Mouse (Mus musculus): Measurements from ENCODE around the gene Ahsg. TPM values are rescaled to one million over a fixed set of nuclear protein-coding genes. Genes with fewer than 3 reads are reported as not detected.

Gene Ahsg
- polyA plus RNA-seq, 1 experiment = not detected

DNA sequence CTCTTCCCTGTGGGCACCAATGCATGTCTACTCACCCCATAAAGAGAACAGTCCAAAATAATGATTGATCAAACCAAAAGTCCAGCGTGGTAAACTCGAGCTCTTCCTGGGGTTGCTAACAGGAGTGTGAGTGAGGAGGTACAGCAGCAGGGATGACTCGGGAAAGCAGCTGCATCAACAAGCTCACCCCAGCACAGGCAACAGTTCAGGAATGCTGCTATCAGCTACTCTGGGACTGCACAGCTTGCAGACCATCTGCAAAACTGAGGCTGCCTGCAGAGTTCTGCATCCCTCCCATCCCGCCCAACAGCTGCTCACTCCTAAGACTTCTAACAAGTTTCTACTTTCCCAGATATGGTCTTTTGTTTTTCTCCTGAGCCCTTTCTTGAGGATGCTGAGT, 17.7 kb upstream of the Ahsg start:
- TF ChIP-seq POLR2A (IDR thresholded peaks at IDR 0.05; ENCODE audit: insufficient read depth, low read length) = no peak
- no peak for TF ChIP-seq CTCF (IDR thresholded peaks at IDR 0.05; ENCODE audit: low read depth, low read length)
- TF ChIP-seq EP300 (IDR thresholded peaks at IDR 0.05; ENCODE audit: insufficient read depth, low read depth, low read length) = peak; percentile 49; the same call in 1 of the 2 replicates
- Histone ChIP-seq H3K4me3 (ENCODE audit: low read depth, low read length) (no peak overlapping the region), H3K27me3 (ENCODE audit: control insufficient read depth, insufficient read depth, low read length, poor library complexity, severe bottlenecking) (no peaks in the 10 kb centered on the region), H3K4me1 (ENCODE audit: control insufficient read depth, insufficient read depth, low read length) (no peaks in the 10 kb centered on the region), H3K9me3 (replicated peaks; ENCODE audit: control insufficient read depth, insufficient read depth, low read length, poor library complexity, severe bottlenecking) (no peaks in the 10 kb centered on the region), H3K27ac (ENCODE audit: insufficient read depth, low read length) (no peak overlapping the region), H3K9ac (ENCODE audit: low read depth, poor library complexity, severe bottlenecking) (no peak overlapping the region), H3K36me3 (ENCODE audit: control insufficient read depth, insufficient read depth, low read length, poor library complexity, severe bottlenecking) (peaks cover 34% of the 10 kb centered on the region)

DNA sequence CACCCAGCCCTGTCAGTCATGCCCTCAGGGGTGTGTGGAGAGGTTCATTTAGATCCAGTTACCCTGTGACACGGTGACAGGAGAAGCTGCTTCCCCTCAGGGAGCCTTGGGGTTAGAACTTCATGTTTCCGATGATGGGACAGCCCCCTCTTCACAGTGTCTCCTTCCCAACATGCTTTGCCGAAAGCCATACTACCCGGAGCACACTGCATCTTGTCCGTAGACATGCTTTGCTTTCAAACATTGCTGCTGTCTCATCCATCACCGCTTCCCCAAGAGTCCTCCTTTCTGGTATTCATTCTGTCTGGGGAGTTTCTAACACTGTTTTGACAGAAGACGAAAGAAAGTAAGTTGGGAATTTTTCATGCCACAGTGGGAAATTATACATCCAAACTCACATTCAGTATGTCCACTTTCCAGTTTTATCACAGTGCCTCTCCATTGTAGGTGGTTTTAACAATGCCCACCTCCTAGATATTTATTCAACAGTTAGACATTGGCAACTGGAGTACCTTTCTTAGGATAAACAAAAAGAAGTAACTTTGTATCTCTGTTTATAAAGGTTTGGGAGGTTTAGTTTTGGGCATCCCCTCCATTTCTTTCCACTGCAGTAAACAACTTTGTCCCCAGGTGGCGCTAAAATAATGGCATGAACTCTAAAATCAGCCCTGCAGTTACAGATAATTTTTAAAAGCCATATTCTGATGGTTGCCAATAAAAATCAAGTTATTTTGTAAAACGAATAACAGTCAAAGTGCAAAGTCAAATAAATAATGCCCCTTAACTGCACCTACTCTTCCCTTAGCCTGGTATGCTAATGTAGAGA, 14.6 kb upstream of the Ahsg start:
- H3K4me3 ChIP-seq (ENCODE audit: low read depth, low read length) = no peak overlapping the region
- H3K9ac ChIP-seq (ENCODE audit: low read depth, poor library complexity, severe bottlenecking) = no peak overlapping the region
- no peaks in the 10 kb centered on the region for H3K4me1 ChIP-seq (ENCODE audit: control insufficient read depth, insufficient read depth, low read length)
- peaks cover 14% of the 10 kb centered on the region for H3K36me3 ChIP-seq (ENCODE audit: control insufficient read depth, insufficient read depth, low read length, poor library complexity, severe bottlenecking)
- no peak overlapping the region for H3K27ac ChIP-seq (ENCODE audit: insufficient read depth, low read length)
- H3K27me3 ChIP-seq (ENCODE audit: control insufficient read depth, insufficient read depth, low read length, poor library complexity, severe bottlenecking) = no peaks in the 10 kb centered on the region
- TF ChIP-seq EP300 (IDR thresholded peaks at IDR 0.05; ENCODE audit: insufficient read depth, low read depth, low read length) = no peak
- TF ChIP-seq POLR2A (IDR thresholded peaks at IDR 0.05; ENCODE audit: insufficient read depth, low read length) = no peak
- no peak for TF ChIP-seq CTCF (IDR thresholded peaks at IDR 0.05; ENCODE audit: low read depth, low read length)
- no peaks in the 10 kb centered on the region for H3K9me3 ChIP-seq (replicated peaks; ENCODE audit: control insufficient read depth, insufficient read depth, low read length, poor library complexity, severe bottlenecking)

DNA sequence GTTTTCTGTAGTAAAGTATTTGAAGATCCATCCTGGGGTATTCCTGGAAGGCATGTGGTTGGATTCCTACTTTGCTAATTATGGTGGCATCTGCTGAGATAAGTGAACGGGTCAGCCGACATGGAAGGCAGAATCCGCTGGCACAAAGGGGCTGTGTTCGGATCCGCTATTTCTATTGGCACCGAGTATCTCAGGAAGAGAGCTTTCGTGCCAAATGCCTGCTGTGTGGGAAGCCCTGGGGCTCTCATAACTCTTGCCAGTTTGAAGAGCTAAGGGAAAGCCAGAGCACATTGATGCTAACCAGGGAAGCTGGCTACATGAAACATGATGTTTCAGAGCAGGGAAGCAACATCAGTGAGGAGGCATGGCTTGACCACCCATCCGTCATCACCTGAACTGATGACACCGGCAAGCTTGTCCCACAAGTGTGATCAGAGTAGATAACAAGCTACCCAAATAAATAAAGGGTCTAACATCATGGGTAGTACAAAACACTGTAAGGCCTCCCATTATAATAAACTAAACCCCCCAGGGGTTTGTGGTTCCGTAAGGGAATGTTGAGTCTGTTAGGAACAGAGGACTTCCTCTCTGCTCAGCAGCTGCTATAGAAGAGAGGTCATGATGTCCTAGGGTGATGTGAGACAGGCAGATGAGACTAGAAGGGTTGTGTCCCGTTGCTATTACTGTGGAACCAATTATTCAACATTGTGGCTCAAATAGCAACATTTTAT, 13.3 kb upstream of the Ahsg start:
- no peaks in the 10 kb centered on the region for H3K27me3 ChIP-seq (ENCODE audit: control insufficient read depth, insufficient read depth, low read length, poor library complexity, severe bottlenecking)
- no peak overlapping the region for H3K9ac ChIP-seq (ENCODE audit: low read depth, poor library complexity, severe bottlenecking)
- no peaks in the 10 kb centered on the region for H3K9me3 ChIP-seq (replicated peaks; ENCODE audit: control insufficient read depth, insufficient read depth, low read length, poor library complexity, severe bottlenecking)
- H3K4me1 ChIP-seq (ENCODE audit: control insufficient read depth, insufficient read depth, low read length) = no peaks in the 10 kb centered on the region
- no peak for TF ChIP-seq EP300 (IDR thresholded peaks at IDR 0.05; ENCODE audit: insufficient read depth, low read depth, low read length)
- TF ChIP-seq CTCF (IDR thresholded peaks at IDR 0.05; ENCODE audit: low read depth, low read length) = no peak
- no peak for TF ChIP-seq POLR2A (IDR thresholded peaks at IDR 0.05; ENCODE audit: insufficient read depth, low read length)
- no peak overlapping the region for H3K4me3 ChIP-seq (ENCODE audit: low read depth, low read length)
- 0 out of 2 replicates have a peak, but pooled peaks cover 2% of the 10 kb centered on the region for H3K36me3 ChIP-seq (ENCODE audit: control insufficient read depth, insufficient read depth, low read length, poor library complexity, severe bottlenecking)
- no peak overlapping the region for H3K27ac ChIP-seq (ENCODE audit: insufficient read depth, low read length)

DNA sequence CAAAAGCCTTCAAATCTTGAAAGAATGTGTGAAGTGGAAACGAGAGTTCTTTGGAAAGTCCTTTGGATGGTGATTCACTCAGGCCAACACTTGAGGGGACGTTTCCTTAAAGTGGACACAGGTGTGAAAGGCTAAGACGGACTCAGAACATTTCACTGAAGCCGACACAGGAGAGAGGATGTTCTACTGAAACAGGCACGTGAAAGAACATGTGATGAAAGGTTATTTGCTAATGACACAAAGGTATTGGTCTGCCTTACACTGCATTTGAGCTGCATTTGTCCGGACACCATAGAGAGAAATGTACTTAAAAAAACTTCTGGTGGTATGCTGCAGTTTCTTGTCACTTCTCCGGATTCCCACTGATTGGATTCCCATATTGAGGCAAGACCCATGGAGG, 12.4 kb upstream of the Ahsg start:
- Histone ChIP-seq H3K27me3 (ENCODE audit: control insufficient read depth, insufficient read depth, low read length, poor library complexity, severe bottlenecking) (no peaks in the 10 kb centered on the region), H3K4me3 (ENCODE audit: low read depth, low read length) (no peak overlapping the region), H3K9me3 (replicated peaks; ENCODE audit: control insufficient read depth, insufficient read depth, low read length, poor library complexity, severe bottlenecking) (no peaks in the 10 kb centered on the region), H3K27ac (ENCODE audit: insufficient read depth, low read length) (no peak overlapping the region), H3K36me3 (ENCODE audit: control insufficient read depth, insufficient read depth, low read length, poor library complexity, severe bottlenecking) (no peaks in the 10 kb centered on the region), H3K4me1 (ENCODE audit: control insufficient read depth, insufficient read depth, low read length) (no peaks in the 10 kb centered on the region), H3K9ac (ENCODE audit: low read depth, poor library complexity, severe bottlenecking) (no peak overlapping the region)
- TF ChIP-seq CTCF (IDR thresholded peaks at IDR 0.05; ENCODE audit: low read depth, low read length) (no peak), POLR2A (IDR thresholded peaks at IDR 0.05; ENCODE audit: insufficient read depth, low read length) (no peak), EP300 (IDR thresholded peaks at IDR 0.05; ENCODE audit: insufficient read depth, low read depth, low read length) (no peak)

- no peak for TF ChIP-seq CTCF (IDR thresholded peaks at IDR 0.05; ENCODE audit: low read depth, low read length)
- no peak for TF ChIP-seq EP300 (IDR thresholded peaks at IDR 0.05; ENCODE audit: insufficient read depth, low read depth, low read length)
- TF ChIP-seq POLR2A (IDR thresholded peaks at IDR 0.05; ENCODE audit: insufficient read depth, low read length) = no peak
- no peak overlapping the region for H3K27ac ChIP-seq (ENCODE audit: insufficient read depth, low read length)
These were observed 11.0 kb upstream of the Ahsg start for GRCm38 (mm10) chr16:22879945-22880595.

More at GRCm38 (mm10) chr16:22879945-22880595, 11.0 kb upstream of the Ahsg start:
- Histone ChIP-seq H3K27me3 (ENCODE audit: control insufficient read depth, insufficient read depth, low read length, poor library complexity, severe bottlenecking) (no peaks in the 10 kb centered on the region), H3K4me3 (ENCODE audit: low read depth, low read length) (no peak overlapping the region), H3K9me3 (replicated peaks; ENCODE audit: control insufficient read depth, insufficient read depth, low read length, poor library complexity, severe bottlenecking) (no peaks in the 10 kb centered on the region), H3K36me3 (ENCODE audit: control insufficient read depth, insufficient read depth, low read length, poor library complexity, severe bottlenecking) (no peaks in the 10 kb centered on the region), H3K9ac (ENCODE audit: low read depth, poor library complexity, severe bottlenecking) (no peak overlapping the region), H3K4me1 (ENCODE audit: control insufficient read depth, insufficient read depth, low read length) (no peaks in the 10 kb centered on the region)

Measured in ES-Bruce4 (cell line).